In genomic region chr10:39597792-39598183, GRCm38 (mm10) we compare ENCODE assay signal across 14 mouse cellular contexts. TPM values are rescaled to one million over a fixed set of nuclear protein-coding genes. Genes with fewer than 3 reads are reported as not detected.
A peak's percentile ranks its signal among the peaks of the same experiment; 100 is the strongest.
DNase-seq lines count a peak whose midpoint lies in the region; ATAC-seq and TF ChIP-seq lines count a peak whose summit lies in the region.
"Had no signal": no experiment of that assay in that cellular context is flagged by ENCODE, and none has a peak within 500 bp of the region (broad histone marks: within the 10 kb centered on the region; RNA-seq: fewer than 3 reads in every experiment).

No protein-coding gene starts in this region.

- H3K9ac ChIP-seq in limb, embryonic 12.5 days (replicated peaks): no peak overlapping the region
- H3K9ac ChIP-seq in embryonic facial prominence, embryonic 15.5 days: no peak overlapping the region
- H3K9ac ChIP-seq in forebrain, postnatal 0 days: peak overlapping the region; percentile 18; the same call in 1 of the 2 replicates
- no peak overlapping the region for H3K9ac ChIP-seq in midbrain, embryonic 15.5 days
- H3K9ac ChIP-seq: intestine, embryonic 15.5 days; liver, embryonic 15.5 days had no signal

- intact Hi-C loops in gastrocnemius, adult 2 months (cut with DNase I): no loop called here

- peaks cover 14% of the 10 kb centered on the region for H3K9me3 ChIP-seq in limb, embryonic 12.5 days
- 0 out of 2 replicates have a peak, but pooled peaks cover 2% of the 10 kb centered on the region for H3K9me3 ChIP-seq in limb, embryonic 10.5 days (replicated peaks)
- H3K9me3 ChIP-seq in embryonic facial prominence, embryonic 15.5 days (replicated peaks): 0 out of 2 replicates have a peak, but pooled peaks cover 4% of the 10 kb centered on the region
- no peaks in the 10 kb centered on the region for H3K9me3 ChIP-seq in forebrain, postnatal 0 days (ENCODE audit: low read length)
- H3K9me3 ChIP-seq in midbrain, embryonic 15.5 days: no peaks in the 10 kb centered on the region
- H3K9me3 ChIP-seq: liver, embryonic 15.5 days had no signal

- peaks cover 19% of the 10 kb centered on the region for H3K4me1 ChIP-seq in limb, embryonic 12.5 days (replicated peaks)
- peaks cover 12% of the 10 kb centered on the region for H3K4me1 ChIP-seq in limb, embryonic 10.5 days
- peaks cover 34% of the 10 kb centered on the region for H3K4me1 ChIP-seq in embryonic facial prominence, embryonic 15.5 days
- H3K4me1 ChIP-seq in forebrain, postnatal 0 days (ENCODE audit: insufficient read depth): peaks cover 13% of the 10 kb centered on the region; the same call in 1 of the 2 replicates
- H3K4me1 ChIP-seq in midbrain, embryonic 15.5 days: peaks cover 24% of the 10 kb centered on the region
- H3K4me1 ChIP-seq: liver, embryonic 15.5 days had no signal

- no peak overlapping the region for H3K4me3 ChIP-seq in limb, embryonic 12.5 days (replicated peaks)
- H3K4me3 ChIP-seq in limb, embryonic 10.5 days: no peak overlapping the region
- H3K4me3 ChIP-seq in embryonic facial prominence, embryonic 15.5 days (replicated peaks): no peak overlapping the region
- H3K4me3 ChIP-seq in forebrain, postnatal 0 days (ENCODE audit: low read depth, low read length): no peak overlapping the region
- no peak overlapping the region for H3K4me3 ChIP-seq in midbrain, embryonic 15.5 days
- no peak overlapping the region for H3K4me3 ChIP-seq in gastrocnemius, adult 2 months
- H3K4me3 ChIP-seq: heart, adult 2 months; intestine, embryonic 15.5 days; liver, embryonic 15.5 days had no signal

- H3K36me3 ChIP-seq in limb, embryonic 12.5 days: no peaks in the 10 kb centered on the region
- H3K36me3 ChIP-seq in limb, embryonic 10.5 days: 0 out of 2 replicates have a peak, but pooled peaks cover 2% of the 10 kb centered on the region
- no peaks in the 10 kb centered on the region for H3K36me3 ChIP-seq in embryonic facial prominence, embryonic 15.5 days
- H3K36me3 ChIP-seq in forebrain, postnatal 0 days (ENCODE audit: insufficient read depth): no peaks in the 10 kb centered on the region
- H3K36me3 ChIP-seq in midbrain, embryonic 15.5 days (replicated peaks): no peaks in the 10 kb centered on the region
- H3K36me3 ChIP-seq: intestine, embryonic 15.5 days; liver, embryonic 15.5 days had no signal

- no peak for DNase-seq in limb, embryonic 10.5 days (ENCODE audit: low spot score)
- DNase-seq in forebrain, postnatal 0 days: no peak
- no peak for DNase-seq in gastrocnemius, adult 2 months
- DNase-seq: adrenal gland, postnatal 14 days; cerebellum, postnatal 36 days; heart, adult 2 months; kidney, postnatal 10 days; thymus, adult 18-20 months had no signal

- 0 out of 2 replicates have a peak overlapping the region, but pooled peaks have one; percentile 8 for H3K27ac ChIP-seq in limb, embryonic 12.5 days
- no peak overlapping the region for H3K27ac ChIP-seq in limb, embryonic 10.5 days
- peak overlapping the region; percentile 70 for H3K27ac ChIP-seq in embryonic facial prominence, embryonic 15.5 days (replicated peaks)
- H3K27ac ChIP-seq in forebrain, postnatal 0 days (ENCODE audit: low read depth, low read length): no peak overlapping the region; the same call in 1 of the 2 replicates
- peak overlapping the region; percentile 66 for H3K27ac ChIP-seq in midbrain, embryonic 15.5 days
- no peak overlapping the region for H3K27ac ChIP-seq in gastrocnemius, adult 2 months
- H3K27ac ChIP-seq: heart, adult 2 months; liver, embryonic 15.5 days had no signal

- no peak for ATAC-seq in limb, embryonic 12.5 days (ENCODE audit: insufficient number of reproducible peaks, insufficient read depth, low FRiP score, low TSS enrichment, low read depth)
- ATAC-seq in embryonic facial prominence, embryonic 15.5 days (ENCODE audit: insufficient number of reproducible peaks, low FRiP score, low TSS enrichment, low read depth): no peak
- ATAC-seq in forebrain, postnatal 0 days: peak; percentile 40; the same call in 1 of the 2 replicates
- ATAC-seq in midbrain, embryonic 15.5 days (replicated peaks): peak; percentile 59; the same call in 1 of the 2 replicates
- no peak for ATAC-seq in erythroid progenitor cell, adult 5-6 weeks (replicated peaks; ENCODE audit: low FRiP score, poor library complexity, severe bottlenecking)
- ATAC-seq: intestine, embryonic 15.5 days had no signal

- no peaks in the 10 kb centered on the region for H3K27me3 ChIP-seq in limb, embryonic 12.5 days
- no peaks in the 10 kb centered on the region for H3K27me3 ChIP-seq in limb, embryonic 10.5 days (ENCODE audit: low read depth, poor library complexity, severe bottlenecking)
- H3K27me3 ChIP-seq in embryonic facial prominence, embryonic 15.5 days: no peaks in the 10 kb centered on the region
- H3K27me3 ChIP-seq in forebrain, postnatal 0 days (ENCODE audit: insufficient read depth, low read length): no peaks in the 10 kb centered on the region
- no peaks in the 10 kb centered on the region for H3K27me3 ChIP-seq in midbrain, embryonic 15.5 days (replicated peaks)
- H3K27me3 ChIP-seq: intestine, embryonic 15.5 days; liver, embryonic 15.5 days had no signal

- WGBS in limb, embryonic 12.5 days: 61% methylated on average over 3 of the region's 3 CpGs
- WGBS in limb, embryonic 10.5 days: 75% methylated on average over 3 of the region's 3 CpGs
- 45% methylated on average over 3 of the region's 3 CpGs for WGBS in embryonic facial prominence, embryonic 15.5 days
- 20% methylated on average over 3 of the region's 3 CpGs for WGBS in forebrain, postnatal 0 days
- WGBS in midbrain, embryonic 15.5 days: 38% methylated on average over 3 of the region's 3 CpGs

- H3K4me2 ChIP-seq in limb, embryonic 12.5 days: no peak overlapping the region
- H3K4me2 ChIP-seq in embryonic facial prominence, embryonic 15.5 days (replicated peaks): no peak overlapping the region
- H3K4me2 ChIP-seq in forebrain, postnatal 0 days (ENCODE audit: low read depth): no peak overlapping the region
- no peak overlapping the region for H3K4me2 ChIP-seq in midbrain, embryonic 15.5 days
- H3K4me2 ChIP-seq: intestine, embryonic 15.5 days; liver, embryonic 15.5 days had no signal

- TF ChIP-seq CTCF in forebrain, postnatal 0 days (IDR thresholded peaks at IDR 0.05; ENCODE audit: low read depth): no peak
- TF ChIP-seq CTCF in gastrocnemius, adult 2 months (IDR thresholded peaks at IDR 0.05): no peak

RNA-seq across cellular contexts. Expression of gene Traf3ip2, which starts 14.9 kb away (rescaled TPM):
- polyA plus RNA-seq in limb, embryonic 12.5 days (2016; fragmentation: Nextera tagmentation; extraction: Ambion mirVana): 4.9 and 6.1 TPM in 2 replicates
- 7.2 and 8.7 TPM in 2 replicates for polyA plus RNA-seq in limb, embryonic 10.5 days (2016; fragmentation: Nextera tagmentation; extraction: Ambion mirVana)
- 22.2 and 22.3 TPM in 2 replicates for polyA plus RNA-seq in embryonic facial prominence, embryonic 15.5 days (2015; fragmentation: Nextera tagmentation; extraction: Ambion mirVana)
- total RNA-seq in forebrain, postnatal 0 days (2014; rRNA removed): 0.24 and 0.77 TPM in 2 replicates
- polyA plus RNA-seq in forebrain, postnatal 0 days (2015; fragmentation: Nextera tagmentation; extraction: Ambion mirVana): 4.8 and 6.0 TPM in 2 replicates
- polyA plus RNA-seq in midbrain, embryonic 15.5 days (2015; fragmentation: Nextera tagmentation; extraction: Ambion mirVana): 5.9 and 7.0 TPM in 2 replicates
- total RNA-seq in erythroid progenitor cell, adult 5-6 weeks (2015; ENCODE audit: low replicate concordance): 2.9 and 3.6 TPM in 2 replicates
- total RNA-seq in erythroid progenitor cell, adult 5-6 weeks (2017; ENCODE audit: low replicate concordance): 0.77 TPM in 1 of 2 replicates, not detected in the other
- 1 to 10 TPM; 5.5 to 9.0 TPM for total RNA-seq in gastrocnemius, adult 2 months (2021)

Comparison
In these comparisons a context has a peak if more than half of its experiments do, and no peak if none do; other contexts are left out.
1. H3K27ac ChIP-seq: peak in limb, embryonic 12.5 days (single experiment), embryonic facial prominence, embryonic 15.5 days (single experiment) and midbrain, embryonic 15.5 days (single experiment); none in limb, embryonic 10.5 days (single experiment), forebrain, postnatal 0 days (single experiment) and gastrocnemius, adult 2 months (single experiment).
2. ATAC-seq: peak in forebrain, postnatal 0 days (single experiment) and midbrain, embryonic 15.5 days (single experiment); none in limb, embryonic 12.5 days (single experiment), embryonic facial prominence, embryonic 15.5 days (single experiment) and erythroid progenitor cell, adult 5-6 weeks (single experiment).